Mouse (Mus musculus): ENCODE measurements at regions not wholly inside any gene's neighbourhood (a gene's known extent, or its start where the extent isn't known, plus 50 kb on each side); places are given as distances from the start of the nearest gene placed in this dataset.

DNA sequence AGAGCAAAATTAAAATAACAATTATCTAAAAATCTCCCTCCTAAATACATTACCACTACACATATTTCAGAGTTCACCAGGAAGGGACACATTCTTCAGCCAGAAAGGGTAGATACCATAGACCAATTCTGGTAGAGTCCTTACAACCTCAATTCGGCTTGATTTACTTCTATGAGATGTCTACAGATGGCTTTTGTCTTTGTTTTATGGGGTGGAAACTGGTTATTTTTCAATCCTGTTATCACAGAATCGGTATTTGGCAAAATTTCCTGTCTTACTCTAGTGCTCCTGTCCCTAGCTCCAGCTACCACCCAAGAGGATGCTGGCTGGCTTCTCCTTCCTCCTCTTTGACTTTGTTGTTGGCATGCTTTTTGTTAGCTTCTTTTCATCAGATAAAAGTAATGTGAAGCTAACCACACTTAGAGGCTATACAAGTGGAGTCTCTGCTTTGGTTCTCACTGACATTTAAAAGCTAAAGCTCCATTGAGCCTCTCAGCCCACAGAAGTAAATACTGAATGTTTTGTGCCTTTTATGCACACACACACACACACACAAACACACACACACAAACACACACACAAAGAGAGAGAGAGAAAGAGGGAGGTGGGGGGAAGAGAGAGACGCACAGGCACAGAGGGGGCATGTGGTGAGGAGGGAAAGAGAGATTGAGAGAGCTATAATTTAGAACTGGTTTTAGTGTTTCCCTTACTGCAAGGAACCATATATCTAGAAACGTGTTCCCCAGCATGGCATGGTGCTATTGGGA, 109.1 kb downstream of the Gm815 start:
- 52% methylated on average over 4 of the region's 4 CpGs for WGBS

DNA sequence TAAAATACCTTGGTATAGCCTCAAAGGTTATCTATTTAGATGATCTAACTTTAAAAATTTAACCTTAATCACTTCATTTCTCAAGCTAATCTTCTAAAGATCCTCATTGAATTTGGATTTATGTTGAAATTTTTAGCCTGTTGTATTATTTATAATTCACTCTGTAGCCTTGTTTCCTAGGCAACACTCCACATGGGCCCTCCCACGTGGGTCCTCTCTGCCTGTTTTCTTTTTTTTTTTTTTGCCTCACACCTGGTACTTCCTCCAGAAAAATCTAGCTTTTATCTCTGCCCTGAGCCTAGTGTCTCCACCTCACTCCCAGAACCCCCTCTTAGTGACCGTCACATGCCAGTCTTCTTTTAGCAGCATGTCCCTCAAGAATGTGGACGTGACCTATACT, 113.9 kb downstream of the Gm815 start:
- Histone ChIP-seq H3K36me3 (ENCODE audit: control insufficient read depth, insufficient read depth, low read length) (no peaks in the 10 kb centered on the region), H3K4me3 (ENCODE audit: low read length) (no peak overlapping the region), H3K9me3 (ENCODE audit: control insufficient read depth, low read length) (no peaks in the 10 kb centered on the region), H3K4me1 (replicated peaks; ENCODE audit: control insufficient read depth, insufficient read depth, low read length) (peaks cover 2% of the 10 kb centered on the region; the same call in 1 of the 2 replicates), H3K27me3 (ENCODE audit: control insufficient read depth, insufficient read depth, low read depth, low read length) (no peaks in the 10 kb centered on the region), H3K4me2 (ENCODE audit: low read depth, low read length) (no peak overlapping the region), H3K9ac (ENCODE audit: low read length) (no peak overlapping the region), H3K27ac (ENCODE audit: low read length) (no peak overlapping the region)
- 65% methylated on average over 3 of the region's 3 CpGs for WGBS
- ATAC-seq (ENCODE audit: low read depth), result no peak

More for the DNA sequence above, 109.1 kb downstream of the Gm815 start:
- Histone ChIP-seq H3K9me3 (ENCODE audit: control insufficient read depth, low read length) (no peaks in the 10 kb centered on the region), H3K4me1 (replicated peaks; ENCODE audit: control insufficient read depth, insufficient read depth, low read length) (peaks cover 2% of the 10 kb centered on the region; the same call in 1 of the 2 replicates), H3K36me3 (ENCODE audit: control insufficient read depth, insufficient read depth, low read length) (no peaks in the 10 kb centered on the region), H3K4me3 (ENCODE audit: low read length) (no peak overlapping the region), H3K27me3 (ENCODE audit: control insufficient read depth, insufficient read depth, low read depth, low read length) (no peaks in the 10 kb centered on the region), H3K27ac (ENCODE audit: low read length) (peak overlapping the region; percentile 27; the same call in 1 of the 2 replicates), H3K4me2 (ENCODE audit: low read depth, low read length) (no peak overlapping the region), H3K9ac (ENCODE audit: low read length) (no peak overlapping the region)
- peak; percentile 38; the same call in 1 of the 2 replicates for ATAC-seq (ENCODE audit: low read depth)

DNA sequence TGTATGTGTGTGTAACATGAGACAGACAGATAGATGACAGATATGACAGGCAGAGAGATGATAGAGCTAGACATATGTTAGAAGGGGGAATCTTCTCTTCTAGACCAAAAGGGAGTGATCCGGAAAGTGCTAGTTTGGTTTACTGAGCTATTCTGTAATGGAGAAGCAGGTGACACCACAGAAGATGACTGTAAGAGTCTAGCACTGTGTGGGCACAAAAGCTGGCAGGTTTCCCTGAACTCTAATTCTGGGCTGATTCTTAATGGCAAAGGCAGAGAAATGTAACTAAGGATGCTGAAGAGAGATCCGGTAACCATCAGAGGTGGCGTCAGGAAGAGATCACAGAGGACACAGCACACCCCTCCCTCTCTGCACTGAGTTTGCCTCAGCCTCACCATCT, 136.2 kb downstream of the Gm815 start:
- no peaks in the 10 kb centered on the region for H3K9me3 ChIP-seq (ENCODE audit: control insufficient read depth, low read length)
- H3K4me3 ChIP-seq (ENCODE audit: low read length), result no peak overlapping the region
- no peak overlapping the region for H3K27ac ChIP-seq (ENCODE audit: low read length)

DNA sequence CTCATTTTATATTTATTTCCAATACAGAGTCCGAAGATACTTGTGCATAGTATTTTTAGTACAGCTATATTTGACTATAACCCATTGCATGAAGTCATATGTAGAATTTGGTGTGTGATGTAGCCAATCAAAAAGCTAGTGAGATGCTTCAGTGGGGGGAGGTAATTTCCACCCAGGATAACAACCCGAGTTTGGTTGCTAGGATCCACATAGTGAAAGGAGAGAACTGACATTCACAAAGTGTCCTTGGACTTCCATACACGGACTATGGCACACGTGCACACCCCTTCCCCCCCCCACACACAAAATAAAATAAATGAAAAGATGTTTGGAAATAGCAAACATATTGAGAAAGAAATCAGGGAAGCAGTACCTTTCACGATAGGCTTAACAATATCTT, 137.2 kb downstream of the Gm815 start:
- H3K4me2 ChIP-seq (ENCODE audit: low read depth, low read length), result no peak overlapping the region
- H3K9me3 ChIP-seq (ENCODE audit: control insufficient read depth, low read length), result no peaks in the 10 kb centered on the region
- 76% methylated on average over 5 of the region's 5 CpGs for WGBS
- no peak overlapping the region for H3K4me3 ChIP-seq (ENCODE audit: low read length)
- H3K27me3 ChIP-seq (ENCODE audit: control insufficient read depth, insufficient read depth, low read depth, low read length), result no peaks in the 10 kb centered on the region
- no peaks in the 10 kb centered on the region for H3K4me1 ChIP-seq (replicated peaks; ENCODE audit: control insufficient read depth, insufficient read depth, low read length)
- H3K27ac ChIP-seq (ENCODE audit: low read length), result no peak overlapping the region
- no peak for ATAC-seq (ENCODE audit: low read depth)
- H3K36me3 ChIP-seq (ENCODE audit: control insufficient read depth, insufficient read depth, low read length), result no peaks in the 10 kb centered on the region
- H3K9ac ChIP-seq (ENCODE audit: low read length), result no peak overlapping the region

More for the DNA sequence above, 136.2 kb downstream of the Gm815 start:
- Histone ChIP-seq H3K4me2 (ENCODE audit: low read depth, low read length) (no peak overlapping the region), H3K27me3 (ENCODE audit: control insufficient read depth, insufficient read depth, low read depth, low read length) (no peaks in the 10 kb centered on the region), H3K4me1 (replicated peaks; ENCODE audit: control insufficient read depth, insufficient read depth, low read length) (no peaks in the 10 kb centered on the region), H3K36me3 (ENCODE audit: control insufficient read depth, insufficient read depth, low read length) (no peaks in the 10 kb centered on the region), H3K9ac (ENCODE audit: low read length) (no peak overlapping the region)
- no peak for ATAC-seq (ENCODE audit: low read depth)
- WGBS, result 80% methylated on average over 3 of the region's 3 CpGs

DNA sequence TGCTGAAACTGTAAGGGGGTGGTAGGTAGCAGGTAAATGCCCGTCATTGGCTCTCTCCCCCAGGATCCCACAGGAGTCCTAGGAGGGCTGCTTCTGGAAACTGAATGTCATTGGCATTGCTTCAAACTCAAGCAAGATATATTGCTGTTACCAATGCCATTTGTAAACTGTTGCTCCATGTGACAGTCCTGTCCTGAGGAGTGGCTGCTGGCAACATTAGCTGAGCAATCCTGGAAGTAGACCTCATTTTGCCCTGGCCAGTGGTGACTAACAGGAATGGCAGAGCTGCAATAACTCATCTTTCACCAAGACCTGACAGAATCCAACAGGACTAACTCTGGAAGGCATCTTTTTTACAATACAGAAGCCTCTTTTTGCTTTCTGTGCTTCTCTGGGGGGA, 143.2 kb downstream of the Gm815 start:
- Histone ChIP-seq H3K27ac (ENCODE audit: low read length) (no peak overlapping the region), H3K4me1 (replicated peaks; ENCODE audit: control insufficient read depth, insufficient read depth, low read length) (no peaks in the 10 kb centered on the region), H3K27me3 (ENCODE audit: control insufficient read depth, insufficient read depth, low read depth, low read length) (no peaks in the 10 kb centered on the region), H3K4me3 (ENCODE audit: low read length) (no peak overlapping the region), H3K36me3 (ENCODE audit: control insufficient read depth, insufficient read depth, low read length) (no peaks in the 10 kb centered on the region), H3K9me3 (ENCODE audit: control insufficient read depth, low read length) (no peaks in the 10 kb centered on the region), H3K9ac (ENCODE audit: low read length) (no peak overlapping the region), H3K4me2 (ENCODE audit: low read depth, low read length) (no peak overlapping the region)
- ATAC-seq (ENCODE audit: low read depth), result no peak
- 70% methylated on average over 1 of the region's 1 CpGs for WGBS

DNA sequence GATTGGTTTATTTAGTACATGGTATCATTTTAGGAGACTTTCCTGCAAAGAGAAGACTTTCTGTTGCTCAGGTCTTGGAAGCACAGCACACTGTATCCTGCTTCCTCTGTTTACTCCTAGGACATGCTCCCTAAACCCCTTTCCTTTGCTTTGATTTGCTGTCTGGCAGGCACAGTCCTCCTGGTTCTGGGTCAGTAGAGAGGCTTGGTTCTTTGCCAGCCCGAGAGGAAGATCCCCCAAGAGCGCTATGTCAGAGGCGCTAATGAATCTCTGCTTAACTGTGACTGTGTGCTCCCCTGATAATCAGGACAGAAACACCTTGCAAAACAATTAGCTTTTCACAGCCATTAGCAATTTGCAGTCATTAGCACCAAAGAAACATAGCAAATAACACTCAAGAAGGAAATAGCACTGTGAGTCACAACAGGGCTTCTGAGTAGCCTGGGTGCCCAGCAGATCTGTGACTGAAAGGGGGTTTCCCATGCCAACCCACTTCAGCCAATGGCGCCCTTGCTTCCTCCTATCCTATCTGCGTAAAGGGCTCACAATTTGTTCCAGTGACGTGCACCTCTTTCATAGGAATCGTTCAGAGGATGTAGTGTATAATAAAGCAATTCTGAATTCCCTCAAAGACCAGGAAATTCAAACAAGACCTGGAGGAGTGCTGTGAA, 145.5 kb downstream of the Gm815 start:
- Histone ChIP-seq H3K4me1 (replicated peaks; ENCODE audit: control insufficient read depth, insufficient read depth, low read length) (no peaks in the 10 kb centered on the region), H3K27ac (ENCODE audit: low read length) (no peak overlapping the region), H3K9ac (ENCODE audit: low read length) (no peak overlapping the region), H3K4me2 (ENCODE audit: low read depth, low read length) (no peak overlapping the region), H3K27me3 (ENCODE audit: control insufficient read depth, insufficient read depth, low read depth, low read length) (no peaks in the 10 kb centered on the region), H3K9me3 (ENCODE audit: control insufficient read depth, low read length) (no peaks in the 10 kb centered on the region), H3K4me3 (ENCODE audit: low read length) (no peak overlapping the region), H3K36me3 (ENCODE audit: control insufficient read depth, insufficient read depth, low read length) (no peaks in the 10 kb centered on the region)
- ATAC-seq (ENCODE audit: low read depth), result no peak
- 54% methylated on average over 7 of the region's 7 CpGs for WGBS

DNA sequence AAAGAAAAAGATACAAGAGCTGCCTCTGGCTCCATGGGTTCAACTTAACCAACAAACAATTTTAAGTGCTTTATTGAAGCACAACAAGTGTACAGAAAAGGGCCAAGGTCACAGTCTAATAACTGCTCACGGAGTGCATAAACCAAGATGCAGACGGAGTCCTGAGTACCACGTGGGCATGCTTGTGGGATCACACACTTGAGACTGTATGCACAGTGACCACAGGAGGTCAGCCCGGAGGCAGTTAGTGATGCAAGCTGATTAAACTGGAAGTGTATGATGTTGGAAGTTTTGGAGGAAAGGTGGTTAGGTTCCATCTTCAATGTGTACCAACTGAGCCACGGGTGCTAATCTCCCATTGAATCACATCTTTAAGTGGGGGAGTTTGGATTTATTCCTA, 146.9 kb downstream of the Gm815 start:
- H3K36me3 ChIP-seq (ENCODE audit: control insufficient read depth, insufficient read depth, low read length), result no peaks in the 10 kb centered on the region
- peak; percentile 76 for ATAC-seq (ENCODE audit: low read depth)
- WGBS, result 42% methylated on average over 5 of the region's 5 CpGs

DNA sequence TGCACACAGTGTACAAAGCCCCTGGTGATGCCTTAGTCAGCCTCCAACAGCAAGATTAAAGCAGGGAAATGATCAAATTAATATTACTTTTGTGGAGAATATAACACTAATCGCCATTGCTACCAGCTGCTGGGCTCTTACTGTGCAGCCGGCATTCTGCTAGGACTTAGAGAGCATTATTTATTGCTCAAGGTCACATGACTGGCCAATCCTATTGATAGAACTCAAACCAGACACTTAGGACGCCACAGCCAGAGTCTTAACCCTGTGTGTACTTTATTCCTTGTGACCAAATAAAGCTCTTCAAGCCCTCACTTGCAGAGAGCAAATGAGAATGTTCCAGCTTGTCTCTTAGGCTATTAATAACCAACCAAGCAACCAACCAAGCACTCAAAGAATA, 152.6 kb downstream of the Gm815 start:
- peak; percentile 57; the same call in 1 of the 2 replicates for ATAC-seq (ENCODE audit: low read depth)
- Histone ChIP-seq H3K4me2 (ENCODE audit: low read depth, low read length) (no peak overlapping the region), H3K9ac (ENCODE audit: low read length) (no peak overlapping the region), H3K27me3 (ENCODE audit: control insufficient read depth, insufficient read depth, low read depth, low read length) (no peaks in the 10 kb centered on the region), H3K36me3 (ENCODE audit: control insufficient read depth, insufficient read depth, low read length) (no peaks in the 10 kb centered on the region), H3K4me3 (ENCODE audit: low read length) (no peak overlapping the region), H3K9me3 (ENCODE audit: control insufficient read depth, low read length) (no peaks in the 10 kb centered on the region), H3K27ac (ENCODE audit: low read length) (peak overlapping the region; percentile 9), H3K4me1 (replicated peaks; ENCODE audit: control insufficient read depth, insufficient read depth, low read length) (0 out of 2 replicates have a peak, but pooled peaks cover 4% of the 10 kb centered on the region)
- 22% methylated on average over 3 of the region's 3 CpGs for WGBS

More for the DNA sequence above, 146.9 kb downstream of the Gm815 start:
- H3K9me3 ChIP-seq (ENCODE audit: control insufficient read depth, low read length), result no peaks in the 10 kb centered on the region
- no peak overlapping the region for H3K4me2 ChIP-seq (ENCODE audit: low read depth, low read length)
- H3K4me1 ChIP-seq (replicated peaks; ENCODE audit: control insufficient read depth, insufficient read depth, low read length), result no peaks in the 10 kb centered on the region
- H3K9ac ChIP-seq (ENCODE audit: low read length), result no peak overlapping the region
- no peaks in the 10 kb centered on the region for H3K27me3 ChIP-seq (ENCODE audit: control insufficient read depth, insufficient read depth, low read depth, low read length)
- no peak overlapping the region for H3K4me3 ChIP-seq (ENCODE audit: low read length)
- H3K27ac ChIP-seq (ENCODE audit: low read length), result no peak overlapping the region

DNA sequence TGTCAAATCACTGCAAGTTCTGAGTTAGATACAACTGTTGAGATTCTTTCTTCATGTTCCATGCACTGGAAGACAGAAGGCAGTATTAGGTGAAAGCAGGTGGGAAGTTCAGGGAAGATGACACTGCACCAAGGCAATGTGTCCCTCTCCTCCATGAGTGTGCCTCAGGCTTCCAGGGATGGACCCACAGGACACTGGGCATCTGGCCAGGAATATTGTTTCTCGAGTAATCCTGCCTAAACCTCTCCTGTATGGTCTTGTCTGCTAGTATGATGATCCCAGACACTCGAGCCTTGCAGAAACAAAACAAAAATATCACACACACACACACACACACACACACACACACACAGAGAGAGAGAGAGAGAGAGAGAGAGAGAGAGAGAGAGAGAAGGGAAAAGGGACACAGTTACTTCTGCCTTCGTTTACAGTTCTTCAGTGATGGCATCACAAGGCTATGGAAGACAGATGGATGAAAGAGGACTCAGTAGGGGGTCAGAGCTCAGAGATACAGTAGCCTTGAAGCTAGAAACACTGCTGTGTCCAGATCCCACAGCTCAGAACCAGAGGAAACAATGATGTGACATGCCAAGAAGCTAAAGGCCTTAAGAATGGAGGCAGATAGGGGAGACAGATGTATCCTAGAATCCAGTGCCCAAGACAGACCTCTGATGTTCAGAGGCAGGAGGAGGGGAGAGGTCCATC, 154.8 kb downstream of the Gm815 start:
- H3K4me3 ChIP-seq (ENCODE audit: low read length), result no peak overlapping the region
- H3K36me3 ChIP-seq (ENCODE audit: control insufficient read depth, insufficient read depth, low read length), result no peaks in the 10 kb centered on the region
- WGBS, result 34% methylated on average over 3 of the region's 3 CpGs
- H3K9ac ChIP-seq (ENCODE audit: low read length), result no peak overlapping the region
- H3K4me1 ChIP-seq (replicated peaks; ENCODE audit: control insufficient read depth, insufficient read depth, low read length), result 0 out of 2 replicates have a peak, but pooled peaks cover 4% of the 10 kb centered on the region
- no peak overlapping the region for H3K27ac ChIP-seq (ENCODE audit: low read length)
- H3K9me3 ChIP-seq (ENCODE audit: control insufficient read depth, low read length), result no peaks in the 10 kb centered on the region
- H3K4me2 ChIP-seq (ENCODE audit: low read depth, low read length), result no peak overlapping the region
- no peak for ATAC-seq (ENCODE audit: low read depth)
- no peaks in the 10 kb centered on the region for H3K27me3 ChIP-seq (ENCODE audit: control insufficient read depth, insufficient read depth, low read depth, low read length)
